Mouse (Mus musculus): ENCODE results near the gene Ppp2r5b.

Ppp2r5b gene

GRCm38 (mm10) chr19:6235084-6236052 is at the start of gene Ppp2r5b:
TSS of gene Ppp2r5b (minus strand) at chr19:6235872.
- peak; percentile 96 for DNase-seq

- no peak for DNase-seq
Measured at GRCm38 (mm10) chr19:6285226-6285625, 49.6 kb upstream of the Ppp2r5b start.

GRCm38 (mm10) chr19:6284502-6284901 is 48.8 kb upstream of the Ppp2r5b start:
- no peak for DNase-seq

- DNase-seq: no peak
Measured at GRCm38 (mm10) chr19:6283001-6283400, 47.3 kb upstream of the Ppp2r5b start.

- DNase-seq: peak in 1 of 2 experiments; percentile 31
Measured at GRCm38 (mm10) chr19:6281122-6282020, 45.7 kb upstream of the Ppp2r5b start.

GRCm38 (mm10) chr19:6280554-6280953 is 44.9 kb upstream of the Ppp2r5b start:
- no peak for DNase-seq

GRCm38 (mm10) chr19:6279481-6280144 is 43.9 kb upstream of the Ppp2r5b start:
- no peak for DNase-seq

DNA sequence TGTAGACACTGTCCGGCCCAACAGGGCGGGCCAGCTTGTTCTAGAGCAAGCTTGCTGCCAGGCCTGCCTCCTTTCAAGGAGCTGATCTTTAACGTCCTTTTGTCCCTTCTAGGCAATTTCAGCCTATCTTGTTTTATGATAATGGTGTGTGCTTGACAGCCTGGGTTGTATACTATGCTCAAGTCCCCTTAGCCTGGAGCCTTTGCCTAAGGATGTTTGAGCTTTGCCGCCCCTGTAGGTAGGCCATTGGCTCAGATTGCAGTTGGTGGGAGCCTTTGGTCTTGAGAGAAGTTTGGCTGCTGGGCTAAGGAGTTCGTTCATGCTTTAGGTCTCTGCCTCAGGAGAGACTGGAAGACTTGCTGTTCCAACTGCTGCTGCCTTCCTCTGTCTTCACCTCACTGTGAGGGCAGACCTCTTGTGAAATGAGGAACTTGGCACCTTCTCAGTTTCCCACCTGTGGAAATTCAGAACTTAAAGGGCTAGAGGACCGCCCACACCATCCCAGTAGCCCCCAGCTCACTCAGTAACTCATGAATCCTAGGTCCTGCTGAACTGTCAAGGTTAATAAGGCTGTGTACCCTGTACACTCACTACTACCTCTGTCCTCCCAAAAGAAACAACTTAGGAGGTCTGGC is 42.9 kb upstream of the Ppp2r5b start:
- no peak for DNase-seq

DNA sequence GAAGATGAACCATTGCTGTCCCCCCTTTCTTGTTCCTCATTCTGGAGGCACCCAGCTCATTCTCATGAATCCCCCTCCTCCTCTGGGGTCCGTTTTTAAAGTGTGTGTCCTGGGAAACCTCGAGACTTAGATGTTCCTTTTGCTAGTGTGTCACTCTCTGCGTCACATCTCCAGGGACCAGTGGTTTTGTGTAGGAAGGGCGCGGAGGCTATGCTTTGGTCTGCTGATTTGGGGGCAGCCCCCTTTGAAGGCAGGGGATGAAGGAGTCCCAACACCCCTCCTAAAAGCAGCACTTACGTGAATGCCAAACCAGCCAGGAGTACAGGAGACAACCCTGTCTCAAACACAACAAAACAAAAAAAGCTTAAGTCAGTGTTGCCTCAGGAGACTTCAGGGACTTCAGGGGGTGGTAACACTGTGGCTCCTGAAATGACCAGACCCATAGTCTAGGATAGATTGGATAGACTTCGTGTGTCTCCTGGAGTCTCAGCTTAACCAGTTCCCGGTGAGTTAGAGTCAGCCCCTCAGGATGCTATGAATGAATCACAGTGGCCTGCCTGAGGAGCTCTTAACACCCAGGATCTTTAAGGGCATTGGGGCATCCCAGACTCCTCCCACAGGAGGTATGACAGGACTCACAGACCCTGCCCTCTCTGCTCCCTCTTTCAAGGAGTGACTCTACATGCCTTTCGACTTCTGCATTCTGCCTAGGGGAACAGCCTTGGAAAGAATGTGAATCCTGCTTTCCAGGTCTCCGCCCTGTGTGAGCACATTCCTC is 42.2 kb upstream of the Ppp2r5b start:
- DNase-seq: peak; percentile 66 to 76

- peak; percentile 96 to 99 for DNase-seq
Measured at GRCm38 (mm10) chr19:6276426-6277421, 41.1 kb upstream of the Ppp2r5b start, which contains the start of gene Ehd1. TSS of gene Ehd1 (plus strand) at chr19:6276725.

GRCm38 (mm10) chr19:6275740-6276389 is 40.2 kb upstream of the Ppp2r5b start:
- no peak for DNase-seq

GRCm38 (mm10) chr19:6273998-6274608 is 38.4 kb upstream of the Ppp2r5b start:
- peak in 1 of 2 experiments; percentile 41 for DNase-seq

- DNase-seq: peak in 1 of 2 experiments; percentile 39
Measured at GRCm38 (mm10) chr19:6273592-6273991, 37.9 kb upstream of the Ppp2r5b start.

DNA sequence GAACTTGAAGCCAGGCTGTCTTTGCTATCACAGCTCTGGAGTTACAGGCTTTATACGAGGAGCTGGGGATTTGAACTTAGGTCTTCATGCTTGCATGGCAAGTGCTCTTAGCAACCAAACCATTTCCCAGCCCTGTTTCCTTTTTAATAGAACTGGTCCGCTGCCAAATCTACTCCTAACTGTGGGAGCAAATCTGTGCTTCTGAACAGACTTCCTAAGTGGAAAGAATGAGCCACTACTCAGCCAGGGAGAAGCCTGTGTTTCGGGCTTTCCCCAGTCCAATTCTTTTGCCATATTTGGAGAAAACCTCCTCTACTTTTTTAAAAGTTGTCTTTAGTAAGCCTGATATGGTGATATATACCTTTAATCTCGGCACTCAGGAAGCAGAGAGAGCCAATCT is 37.1 kb upstream of the Ppp2r5b start:
- DNase-seq: no peak

GRCm38 (mm10) chr19:6272053-6272452 is 36.4 kb upstream of the Ppp2r5b start:
- no peak for DNase-seq

GRCm38 (mm10) chr19:6271206-6271605 is 35.5 kb upstream of the Ppp2r5b start:
- no peak for DNase-seq

- DNase-seq: peak in 1 of 2 experiments; percentile 12
Measured at GRCm38 (mm10) chr19:6270661-6271060, 35.0 kb upstream of the Ppp2r5b start.

DNA sequence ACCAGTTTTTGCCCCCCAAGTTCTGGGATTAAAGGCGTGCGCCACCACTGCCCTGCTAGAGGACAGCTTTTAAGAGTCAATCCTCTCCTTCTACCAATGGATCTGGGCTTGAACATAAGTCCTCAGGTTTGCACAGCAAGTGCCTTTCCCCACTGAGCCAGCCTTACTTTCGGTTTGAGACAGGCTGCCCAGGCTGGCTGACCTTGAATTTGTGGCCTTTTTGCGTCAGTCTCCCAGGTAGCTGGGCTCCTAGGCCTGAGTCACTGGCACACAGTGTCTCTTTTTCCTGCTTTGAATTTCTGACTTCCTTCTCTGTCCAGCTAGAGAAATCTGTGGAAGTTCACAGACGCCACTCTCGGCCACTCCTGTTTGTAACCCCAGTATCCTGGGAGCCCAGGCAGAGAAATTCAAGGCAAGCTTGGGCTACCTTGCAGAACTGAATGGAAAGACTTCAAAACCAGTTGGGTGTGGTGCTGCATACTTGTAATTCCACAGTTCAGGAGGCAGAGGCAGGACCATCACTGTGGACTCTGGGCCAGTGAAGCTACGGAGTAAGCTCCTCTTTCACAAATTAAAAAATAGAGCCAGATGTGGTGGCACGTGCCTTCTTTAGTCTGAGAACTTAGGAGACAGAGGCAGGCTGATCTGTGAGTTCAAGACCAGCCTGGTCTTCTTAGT is 34.3 kb upstream of the Ppp2r5b start:
- peak in 1 of 2 experiments; percentile 13 for DNase-seq
